Mouse (Mus musculus) G1E (cell line): Measurements from ENCODE around the gene Atg5. TPM values are rescaled to one million over a fixed set of nuclear protein-coding genes. Genes with fewer than 3 reads are reported as not detected.

Experiments used
- ATAC-seq: 2 replicates; pipeline ENCODE4 v1.8.0; 2016; ENCODE audit warnings: mild to moderate bottlenecking; ENCODE audit not compliant: insufficient number of reproducible peaks, poor library complexity, low FRiP score, severe bottlenecking; ENCODE audit errors: extremely low read depth
- DNase-seq: peaks from one replicate; pipeline ENCODE4 v3.0.0; 2012; ENCODE audit warnings: low spot score
- H3K27me3 ChIP-seq: 2 replicates; pipeline ENCODE4 v1.6.1; 2012; ENCODE audit warnings: mild to moderate bottlenecking, low read length, inconsistent platforms; ENCODE audit not compliant: insufficient read depth
- H3K36me3 ChIP-seq: replicated peaks from 2 replicates; pipeline ENCODE3; 2012; ENCODE audit warnings: mild to moderate bottlenecking, inconsistent platforms
- H3K4me1 ChIP-seq: 2 replicates; pipeline ENCODE4 v1.6.1; 2012; ENCODE audit warnings: low read depth, low read length, inconsistent platforms, mixed read lengths; ENCODE audit not compliant: insufficient read depth
- H3K4me3 ChIP-seq: 2 replicates; pipeline ENCODE4 v1.5.1; 2012; ENCODE audit warnings: low read depth, mild to moderate bottlenecking, inconsistent platforms, low read length, moderate library complexity, mixed read lengths
- H3K9me3 ChIP-seq: replicated peaks from 2 replicates; pipeline ENCODE4 v1.6.1; 2012; ENCODE audit warnings: inconsistent platforms
- CTCF ChIP-seq: IDR thresholded peaks from 2 replicates; pipeline ENCODE4 v1.5.1; 2012; ENCODE audit warnings: low read depth, low read length, inconsistent platforms, mixed read lengths
- GATA1 ChIP-seq: IDR thresholded peaks from 2 replicates; pipeline ENCODE4 v1.6.1; 2012; ENCODE audit warnings: borderline replicate concordance, low read length, inconsistent platforms, mixed read lengths
- GATA2 ChIP-seq: IDR thresholded peaks from 2 replicates; pipeline ENCODE4 v1.6.1; 2012; ENCODE audit warnings: low read depth, low read length, inconsistent platforms, borderline replicate concordance
- POLR2AphosphoS5 ChIP-seq: IDR thresholded peaks from 2 replicates; pipeline ENCODE4 v1.6.1; 2012; ENCODE audit warnings: low read depth, low read length, inconsistent platforms; ENCODE audit not compliant: insufficient replicate concordance
- TAL1 ChIP-seq: conservative IDR thresholded peaks from 2 replicates; pipeline ENCODE4 v1.6.1; 2012; ENCODE audit warnings: low read depth, low read length, inconsistent platforms, mixed read lengths
- polyA plus RNA-seq: library from polyadenylated mRNA; stranded (reverse); fragments of >175 nt; gene quantifications from 2 replicates; pipeline ENCODE4 v1.2.3, GENCODE M21; 2012
- total RNA-seq, 2 experiments: library from RNA; stranded (forward) in 1 of 2; stranded (reverse) in 1 of 2; fragments of 200-1000 nt in 1 of 2; fragments of >200 nt in 1 of 2; fragmentation: Nextera tagmentation in 1 of 2; gene quantifications; 2 replicates each; pipeline ENCODE4 v1.2.3; 2014 to 2017

The Atg5 gene
- total and polyA plus RNA-seq, 3 experiments = 4.4 to 23.3 (median 23.2) TPM

DNA sequence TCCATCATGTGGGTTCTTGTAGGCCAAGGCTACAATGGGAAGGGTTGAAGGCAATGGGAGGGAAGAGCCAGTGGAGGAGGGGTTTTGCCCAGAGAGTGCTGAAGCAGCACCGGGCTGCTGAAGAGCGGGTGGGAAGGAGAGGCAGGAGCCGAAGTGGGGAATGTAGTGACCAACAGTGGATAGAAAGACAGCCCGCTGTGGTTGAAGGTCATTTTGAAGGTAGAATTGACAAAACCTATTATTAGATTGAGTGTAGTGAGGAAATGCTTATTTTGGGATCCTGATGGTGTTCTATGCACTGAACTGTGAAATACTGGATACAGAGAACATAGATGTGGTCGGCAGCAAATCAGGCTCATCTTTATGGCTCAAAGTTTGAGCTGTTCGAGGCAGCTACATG, 38.1 kb downstream of the Atg5 start:
- H3K27me3 ChIP-seq = no peaks in the 10 kb centered on the region
- no peaks in the 10 kb centered on the region for H3K9me3 ChIP-seq
- ATAC-seq = no peak
- TF ChIP-seq CTCF (no peak), GATA1 (no peak), POLR2AphosphoS5 (no peak), TAL1 (no peak)
- H3K4me1 ChIP-seq = no peaks in the 10 kb centered on the region
- no peak overlapping the region for H3K4me3 ChIP-seq
- no peak for DNase-seq
- peaks cover 37% of the 10 kb centered on the region for H3K36me3 ChIP-seq

- DNase-seq = no peak
- Histone ChIP-seq H3K9me3 (no peaks in the 10 kb centered on the region), H3K36me3 (peaks cover 38% of the 10 kb centered on the region), H3K4me3 (no peak overlapping the region), H3K4me1 (no peaks in the 10 kb centered on the region), H3K27me3 (no peaks in the 10 kb centered on the region)
- TF ChIP-seq GATA2 (no peak), CTCF (no peak), POLR2AphosphoS5 (no peak), TAL1 (no peak), GATA1 (no peak)
- no peak for ATAC-seq
Observed at GRCm38 (mm10) chr10:44308280-44308679, 40.1 kb downstream of the Atg5 start.

DNA sequence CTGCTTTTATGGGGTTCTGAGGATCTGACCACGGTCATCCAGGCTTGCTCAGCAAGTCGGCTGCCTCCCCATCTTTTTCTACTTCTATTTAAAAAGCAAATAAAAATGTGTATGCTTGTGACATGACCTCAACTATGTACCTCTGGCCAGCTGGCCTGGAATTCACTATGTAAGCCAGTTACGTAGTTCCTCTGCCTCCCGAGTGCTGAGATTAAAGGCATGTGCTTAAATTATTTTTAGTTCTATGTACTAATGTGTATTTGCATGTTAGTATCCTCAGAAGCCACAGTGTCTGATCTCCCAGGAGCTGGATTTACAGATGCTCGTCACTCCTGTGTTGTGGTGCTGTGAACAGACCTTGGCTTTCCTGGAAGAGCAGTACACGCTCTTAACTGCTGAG, 41.1 kb downstream of the Atg5 start:
- Histone ChIP-seq H3K36me3 (peaks cover 33% of the 10 kb centered on the region), H3K4me3 (no peak overlapping the region), H3K9me3 (no peaks in the 10 kb centered on the region), H3K4me1 (no peaks in the 10 kb centered on the region), H3K27me3 (no peaks in the 10 kb centered on the region)
- no peak for DNase-seq
- no peak for ATAC-seq
- TF ChIP-seq GATA1 = no peak
- no peak for TF ChIP-seq POLR2AphosphoS5
- no peak for TF ChIP-seq TAL1
- no peak for TF ChIP-seq CTCF
- TF ChIP-seq GATA2 = no peak

GRCm38 (mm10) chr10:44315276-44315675, 47.1 kb downstream of the Atg5 start:
- no peaks in the 10 kb centered on the region for H3K27me3 ChIP-seq
- no peaks in the 10 kb centered on the region for H3K9me3 ChIP-seq
- H3K36me3 ChIP-seq = peaks cover 34% of the 10 kb centered on the region
- no peak overlapping the region for H3K4me3 ChIP-seq
- TF ChIP-seq TAL1 (no peak), GATA2 (no peak)
- H3K4me1 ChIP-seq = no peaks in the 10 kb centered on the region
- ATAC-seq (no peak), DNase-seq (no peak)

DNA sequence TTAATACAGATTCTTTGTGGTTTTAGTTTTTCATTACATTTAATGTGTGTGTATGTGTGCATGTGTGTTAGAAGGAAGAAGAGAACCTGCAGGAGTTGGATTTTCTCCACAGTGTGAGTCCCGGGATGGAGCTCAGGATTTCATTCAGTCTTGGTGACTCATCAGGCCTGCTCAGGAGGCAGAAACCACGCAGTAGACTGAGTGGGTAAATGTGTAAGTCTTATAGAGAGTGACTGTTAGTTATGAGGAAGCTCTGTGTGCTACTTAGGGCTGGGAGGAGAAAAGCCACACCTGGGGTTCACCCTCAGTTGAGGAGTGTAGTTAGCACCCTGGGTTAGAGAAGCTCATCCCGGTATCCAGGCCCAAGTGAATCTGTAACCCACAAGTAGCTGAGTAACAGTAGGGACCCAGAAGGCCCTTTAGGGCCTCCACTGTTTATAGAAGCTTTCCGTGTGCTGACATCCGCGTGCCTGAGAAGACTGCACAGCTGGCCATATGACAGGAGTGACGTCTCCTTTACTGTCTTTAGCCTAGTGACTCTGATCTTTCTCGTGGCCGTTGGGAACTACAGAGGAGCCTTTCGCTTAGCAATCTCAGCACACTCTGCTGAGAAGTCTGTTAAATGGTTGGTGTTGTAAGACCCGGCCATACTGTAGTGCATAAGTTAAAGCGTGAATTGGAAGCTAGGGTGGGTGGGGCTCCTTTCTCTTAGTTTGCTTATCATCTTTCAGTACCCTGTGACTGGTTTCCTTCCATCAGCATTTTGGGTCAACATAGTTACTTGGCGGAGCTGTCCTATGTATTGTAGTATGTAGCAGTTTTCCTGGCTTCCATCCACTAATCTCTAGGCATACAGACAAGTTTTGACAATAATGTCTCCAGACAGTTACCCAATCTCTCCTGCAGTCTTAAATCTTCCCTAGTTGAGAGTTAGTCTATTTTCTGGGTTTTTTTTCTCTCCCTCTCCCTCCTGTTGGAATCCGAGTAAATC, 48.4 kb downstream of the Atg5 start:
- Histone ChIP-seq H3K36me3 (peaks cover 41% of the 10 kb centered on the region), H3K4me1 (no peaks in the 10 kb centered on the region), H3K27me3 (no peaks in the 10 kb centered on the region), H3K4me3 (no peak overlapping the region), H3K9me3 (no peaks in the 10 kb centered on the region)
- TF ChIP-seq GATA1 (no peak), CTCF (no peak), POLR2AphosphoS5 (no peak), GATA2 (no peak), TAL1 (no peak)
- no peak for ATAC-seq
- no peak for DNase-seq

DNA sequence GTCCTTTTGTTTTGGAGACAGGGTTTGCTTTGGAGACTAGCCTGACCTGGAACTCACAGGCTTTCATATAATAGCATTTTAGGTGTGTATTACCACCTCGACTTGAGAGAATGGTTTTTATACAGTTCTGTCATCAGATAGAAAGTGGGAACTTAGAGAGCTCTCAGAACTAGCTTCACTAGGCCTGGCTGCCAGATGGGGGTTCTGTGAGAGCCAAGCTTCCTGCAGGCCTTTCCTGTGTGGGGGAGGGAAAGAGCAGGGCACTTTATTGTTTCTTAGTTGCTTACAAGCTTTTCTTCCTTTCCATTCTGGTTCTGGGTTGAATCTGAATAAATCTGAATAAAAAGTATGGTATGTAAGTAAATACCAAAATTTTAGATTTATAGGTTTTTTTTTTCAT, 54.0 kb downstream of the Atg5 start:
- Histone ChIP-seq H3K4me3 (no peak overlapping the region), H3K4me1 (no peaks in the 10 kb centered on the region), H3K36me3 (peaks cover 41% of the 10 kb centered on the region), H3K27me3 (no peaks in the 10 kb centered on the region), H3K9me3 (no peaks in the 10 kb centered on the region)
- no peak for DNase-seq
- no peak for ATAC-seq
- no peak for TF ChIP-seq POLR2AphosphoS5
- no peak for TF ChIP-seq GATA2
- no peak for TF ChIP-seq TAL1
- TF ChIP-seq CTCF = no peak
- TF ChIP-seq GATA1 = no peak
